Mouse (Mus musculus): ENCODE results near the gene Eml6. TPM values are rescaled to one million over a fixed set of nuclear protein-coding genes. Genes with fewer than 3 reads are reported as not detected.
A peak's percentile ranks its signal among the peaks of the same experiment; 100 is the strongest.

Eml6 gene
- polyA plus RNA-seq, 1 experiment from 2014 or later: 0.87 TPM

DNA sequence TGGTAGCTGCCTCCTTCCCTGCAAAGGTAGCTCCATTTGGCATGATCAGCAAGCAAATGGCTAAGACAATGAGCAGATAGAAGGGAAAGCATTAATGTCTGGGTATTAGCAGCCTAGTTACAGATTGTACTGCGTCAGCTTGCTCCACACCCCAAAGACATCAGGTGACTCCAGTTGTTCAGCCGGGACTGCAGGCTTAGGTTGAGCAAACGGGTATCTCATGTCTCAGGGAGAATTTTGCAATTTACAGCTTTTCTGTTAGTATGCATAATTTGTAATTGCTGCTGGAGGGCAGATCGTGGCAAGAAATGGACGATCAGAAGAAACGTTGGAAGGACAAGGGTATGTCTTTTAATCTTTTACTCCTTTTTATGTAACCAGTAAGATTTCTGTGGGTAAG is 307.3 kb downstream of the Eml6 start:
- 28% methylated on average over 6 of the region's 6 CpGs for WGBS
- Histone ChIP-seq H3K27me3 (replicated peaks; ENCODE audit: control insufficient read depth, insufficient read depth, low read length) (no peaks in the 10 kb centered on the region), H3K9ac (ENCODE audit: low read length) (no peak overlapping the region), H3K36me3 (ENCODE audit: control insufficient read depth, insufficient read depth, low read length) (no peaks in the 10 kb centered on the region; the same call in 1 of the 2 replicates), H3K27ac (ENCODE audit: low read depth) (peak overlapping the region; percentile 17; the same call in 1 of the 2 replicates), H3K4me2 (ENCODE audit: low read length) (peak overlapping the region; percentile 7), H3K9me3 (ENCODE audit: control insufficient read depth, low read length) (no peaks in the 10 kb centered on the region), H3K4me3 (ENCODE audit: low read depth, low read length) (no peak overlapping the region), H3K4me1 (replicated peaks; ENCODE audit: control insufficient read depth, insufficient read depth, low read length) (no peaks in the 10 kb centered on the region; the same call in 1 of the 2 replicates)
- no peak for DNase-seq (ENCODE audit: low spot score)
- no peak for ATAC-seq (replicated peaks; ENCODE audit: low FRiP score, low TSS enrichment, low read depth)

GRCm38 (mm10) chr11:29715499-29715898 is 310.3 kb downstream of the Eml6 start:
- Histone ChIP-seq H3K4me1 (replicated peaks; ENCODE audit: control insufficient read depth, insufficient read depth, low read length) (no peaks in the 10 kb centered on the region; the same call in 1 of the 2 replicates), H3K9ac (ENCODE audit: low read length) (no peak overlapping the region), H3K9me3 (ENCODE audit: control insufficient read depth, low read length) (no peaks in the 10 kb centered on the region), H3K4me3 (ENCODE audit: low read depth, low read length) (no peak overlapping the region), H3K27ac (ENCODE audit: low read depth) (no peak overlapping the region), H3K36me3 (ENCODE audit: control insufficient read depth, insufficient read depth, low read length) (no peaks in the 10 kb centered on the region; the same call in 1 of the 2 replicates), H3K27me3 (replicated peaks; ENCODE audit: control insufficient read depth, insufficient read depth, low read length) (no peaks in the 10 kb centered on the region), H3K4me2 (ENCODE audit: low read length) (no peak overlapping the region)
- no peak for DNase-seq (ENCODE audit: low spot score)
- no peak for ATAC-seq (replicated peaks; ENCODE audit: low FRiP score, low TSS enrichment, low read depth)
- 90% methylated on average over 3 of the region's 3 CpGs for WGBS

DNA sequence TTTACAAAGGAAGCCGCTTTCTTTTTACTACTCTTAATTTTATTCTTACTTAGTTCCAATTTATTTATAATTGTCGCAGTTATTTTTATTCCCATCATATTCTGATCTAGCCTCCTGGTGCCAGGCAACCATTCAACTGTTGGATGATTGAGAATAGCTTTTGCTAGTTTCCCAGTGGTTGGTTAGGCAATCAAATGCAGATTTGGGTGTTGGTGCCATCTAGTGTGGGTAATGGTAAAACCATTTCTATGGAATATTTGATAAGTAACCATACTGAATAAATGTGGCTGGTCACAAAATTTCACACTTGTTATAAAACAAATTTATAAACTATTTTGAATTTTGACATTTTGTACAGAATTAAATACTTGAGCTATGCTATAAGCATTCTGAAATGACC is 311.0 kb downstream of the Eml6 start:
- no peak overlapping the region for H3K27ac ChIP-seq (ENCODE audit: low read depth)
- no peaks in the 10 kb centered on the region for H3K9me3 ChIP-seq (ENCODE audit: control insufficient read depth, low read length)
- H3K4me3 ChIP-seq (ENCODE audit: low read depth, low read length): no peak overlapping the region
- peaks cover 4% of the 10 kb centered on the region; the same call in 1 of the 2 replicates for H3K36me3 ChIP-seq (ENCODE audit: control insufficient read depth, insufficient read depth, low read length)
- H3K27me3 ChIP-seq (replicated peaks; ENCODE audit: control insufficient read depth, insufficient read depth, low read length): no peaks in the 10 kb centered on the region
- no peaks in the 10 kb centered on the region; the same call in 1 of the 2 replicates for H3K4me1 ChIP-seq (replicated peaks; ENCODE audit: control insufficient read depth, insufficient read depth, low read length)
- ATAC-seq (replicated peaks; ENCODE audit: low FRiP score, low TSS enrichment, low read depth) (no peak), DNase-seq (ENCODE audit: low spot score) (no peak)
- H3K9ac ChIP-seq (ENCODE audit: low read length): no peak overlapping the region
- no peak overlapping the region for H3K4me2 ChIP-seq (ENCODE audit: low read length)
- 97% methylated on average over 2 of the region's 2 CpGs for WGBS

- H3K27me3 ChIP-seq (replicated peaks; ENCODE audit: control insufficient read depth, insufficient read depth, low read length): no peaks in the 10 kb centered on the region
- 90% methylated on average over 7 of the region's 7 CpGs for WGBS
- H3K27ac ChIP-seq (ENCODE audit: low read depth): no peak overlapping the region
- no peaks in the 10 kb centered on the region for H3K9me3 ChIP-seq (ENCODE audit: control insufficient read depth, low read length)
- peaks cover 4% of the 10 kb centered on the region; the same call in 1 of the 2 replicates for H3K36me3 ChIP-seq (ENCODE audit: control insufficient read depth, insufficient read depth, low read length)
- H3K4me3 ChIP-seq (ENCODE audit: low read depth, low read length): no peak overlapping the region
- no peak for ATAC-seq (replicated peaks; ENCODE audit: low FRiP score, low TSS enrichment, low read depth)
- no peaks in the 10 kb centered on the region; the same call in 1 of the 2 replicates for H3K4me1 ChIP-seq (replicated peaks; ENCODE audit: control insufficient read depth, insufficient read depth, low read length)
- H3K4me2 ChIP-seq (ENCODE audit: low read length): no peak overlapping the region
- no peak overlapping the region for H3K9ac ChIP-seq (ENCODE audit: low read length)
- no peak for DNase-seq (ENCODE audit: low spot score)
These were observed 311.7 kb downstream of the Eml6 start for GRCm38 (mm10) chr11:29714114-29714513.

DNA sequence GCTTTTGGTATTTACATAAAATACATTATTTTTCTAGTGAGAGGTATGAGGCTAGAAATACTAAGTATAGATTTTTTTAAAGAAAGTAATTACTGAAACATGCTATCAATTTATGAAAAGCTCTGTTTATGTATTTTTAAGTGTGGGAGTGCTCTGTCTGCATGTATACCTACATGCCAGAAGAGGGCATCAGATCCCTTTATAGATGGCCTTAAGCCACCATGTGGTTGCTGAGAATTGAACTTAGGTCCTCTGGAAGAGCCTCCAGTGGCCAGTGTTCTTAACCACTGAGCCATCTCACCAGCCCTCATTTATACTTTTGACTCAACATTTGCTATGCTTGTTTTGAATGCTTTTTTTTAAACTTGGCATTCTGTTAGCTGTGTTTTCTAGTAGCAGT is 316.3 kb downstream of the Eml6 start:
- no peak overlapping the region for H3K9ac ChIP-seq (ENCODE audit: low read length)
- peaks cover 31% of the 10 kb centered on the region for H3K36me3 ChIP-seq (ENCODE audit: control insufficient read depth, insufficient read depth, low read length)
- H3K9me3 ChIP-seq (ENCODE audit: control insufficient read depth, low read length): no peaks in the 10 kb centered on the region
- no peak overlapping the region for H3K27ac ChIP-seq (ENCODE audit: low read depth)
- no peak for DNase-seq (ENCODE audit: low spot score)
- no peak overlapping the region for H3K4me2 ChIP-seq (ENCODE audit: low read length)
- no peaks in the 10 kb centered on the region for H3K4me1 ChIP-seq (replicated peaks; ENCODE audit: control insufficient read depth, insufficient read depth, low read length)
- no peak overlapping the region for H3K4me3 ChIP-seq (ENCODE audit: low read depth, low read length)
- ATAC-seq (replicated peaks; ENCODE audit: low FRiP score, low TSS enrichment, low read depth): no peak
- no peaks in the 10 kb centered on the region for H3K27me3 ChIP-seq (replicated peaks; ENCODE audit: control insufficient read depth, insufficient read depth, low read length)

- no peak overlapping the region for H3K4me2 ChIP-seq (ENCODE audit: low read length)
- no peak overlapping the region for H3K9ac ChIP-seq (ENCODE audit: low read length)
- no peaks in the 10 kb centered on the region for H3K4me1 ChIP-seq (replicated peaks; ENCODE audit: control insufficient read depth, insufficient read depth, low read length)
- no peaks in the 10 kb centered on the region for H3K27me3 ChIP-seq (replicated peaks; ENCODE audit: control insufficient read depth, insufficient read depth, low read length)
- ATAC-seq (replicated peaks; ENCODE audit: low FRiP score, low TSS enrichment, low read depth): no peak
- no peak overlapping the region for H3K4me3 ChIP-seq (ENCODE audit: low read depth, low read length)
- H3K27ac ChIP-seq (ENCODE audit: low read depth): no peak overlapping the region
- no peak for DNase-seq (ENCODE audit: low spot score)
- 88% methylated on average over 4 of the region's 4 CpGs for WGBS
- H3K9me3 ChIP-seq (ENCODE audit: control insufficient read depth, low read length): no peaks in the 10 kb centered on the region
- H3K36me3 ChIP-seq (ENCODE audit: control insufficient read depth, insufficient read depth, low read length): peaks cover 34% of the 10 kb centered on the region
These were observed 319.0 kb downstream of the Eml6 start for GRCm38 (mm10) chr11:29706845-29707244.

DNA sequence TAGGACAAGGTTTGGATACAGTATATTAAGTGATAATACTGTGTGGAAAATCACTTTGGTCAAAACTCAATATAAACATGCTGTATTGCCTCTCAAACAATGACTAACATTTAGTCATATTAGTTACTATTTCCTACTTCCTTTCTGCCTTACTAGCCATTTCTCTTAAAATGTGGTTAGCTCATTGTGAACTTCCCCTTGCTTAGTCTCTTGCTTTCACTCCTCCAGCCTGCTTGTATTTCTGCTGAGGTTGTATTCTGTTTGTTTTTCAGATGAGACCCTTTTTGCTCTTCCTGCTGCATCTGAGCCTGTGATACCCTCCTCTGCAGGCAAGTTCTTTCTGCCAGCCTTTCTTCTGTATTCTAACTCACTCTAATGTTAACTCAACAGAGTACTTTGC is 320.6 kb downstream of the Eml6 start:
- H3K9ac ChIP-seq (ENCODE audit: low read length): no peak overlapping the region
- H3K4me1 ChIP-seq (replicated peaks; ENCODE audit: control insufficient read depth, insufficient read depth, low read length): no peaks in the 10 kb centered on the region
- no peak overlapping the region for H3K4me3 ChIP-seq (ENCODE audit: low read depth, low read length)

GRCm38 (mm10) chr11:29702721-29703120 is 323.1 kb downstream of the Eml6 start:
- Histone ChIP-seq H3K27me3 (replicated peaks; ENCODE audit: control insufficient read depth, insufficient read depth, low read length) (no peaks in the 10 kb centered on the region), H3K9ac (ENCODE audit: low read length) (no peak overlapping the region), H3K4me2 (ENCODE audit: low read length) (no peak overlapping the region), H3K9me3 (ENCODE audit: control insufficient read depth, low read length) (no peaks in the 10 kb centered on the region), H3K4me1 (replicated peaks; ENCODE audit: control insufficient read depth, insufficient read depth, low read length) (no peaks in the 10 kb centered on the region), H3K27ac (ENCODE audit: low read depth) (no peak overlapping the region), H3K36me3 (ENCODE audit: control insufficient read depth, insufficient read depth, low read length) (peaks cover 18% of the 10 kb centered on the region), H3K4me3 (ENCODE audit: low read depth, low read length) (no peak overlapping the region)
- ATAC-seq (replicated peaks; ENCODE audit: low FRiP score, low TSS enrichment, low read depth) (no peak), DNase-seq (ENCODE audit: low spot score) (no peak)
- 84% methylated on average over 3 of the region's 3 CpGs for WGBS

More for the DNA sequence above, 320.6 kb downstream of the Eml6 start:
- Histone ChIP-seq H3K36me3 (ENCODE audit: control insufficient read depth, insufficient read depth, low read length) (peaks cover 33% of the 10 kb centered on the region), H3K27me3 (replicated peaks; ENCODE audit: control insufficient read depth, insufficient read depth, low read length) (no peaks in the 10 kb centered on the region), H3K4me2 (ENCODE audit: low read length) (no peak overlapping the region), H3K9me3 (ENCODE audit: control insufficient read depth, low read length) (no peaks in the 10 kb centered on the region), H3K27ac (ENCODE audit: low read depth) (no peak overlapping the region)
- no peak for DNase-seq (ENCODE audit: low spot score)
- ATAC-seq (replicated peaks; ENCODE audit: low FRiP score, low TSS enrichment, low read depth): no peak

- no peak for ATAC-seq (replicated peaks; ENCODE audit: low FRiP score, low TSS enrichment, low read depth)
- H3K4me3 ChIP-seq (ENCODE audit: low read depth, low read length): peak overlapping the region; percentile 92
- no peaks in the 10 kb centered on the region for H3K27me3 ChIP-seq (replicated peaks; ENCODE audit: control insufficient read depth, insufficient read depth, low read length)
- no peak overlapping the region for H3K27ac ChIP-seq (ENCODE audit: low read depth)
- DNase-seq (ENCODE audit: low spot score): no peak
- no peak overlapping the region for H3K9ac ChIP-seq (ENCODE audit: low read length)
- no peaks in the 10 kb centered on the region for H3K9me3 ChIP-seq (ENCODE audit: control insufficient read depth, low read length)
- peaks cover 9% of the 10 kb centered on the region for H3K4me1 ChIP-seq (replicated peaks; ENCODE audit: control insufficient read depth, insufficient read depth, low read length)
- peaks cover 6% of the 10 kb centered on the region; the same call in 1 of the 2 replicates for H3K36me3 ChIP-seq (ENCODE audit: control insufficient read depth, insufficient read depth, low read length)
- peak overlapping the region; percentile 61 for H3K4me2 ChIP-seq (ENCODE audit: low read length)
These were observed 331.1 kb downstream of the Eml6 start for GRCm38 (mm10) chr11:29694754-29695153.
